Mouse (Mus musculus): ENCODE data around the gene Rab40b.

The Rab40b gene

GRCm38 (mm10) chr11:121387750-121388553, at the start of gene Rab40b:
Gene Rab40b (minus strand): TSS chr11:121388251.
- peak; percentile 96 for DNase-seq

GRCm38 (mm10) chr11:121437236-121437635, 49.2 kb upstream of the Rab40b start:
- DNase-seq, result no peak

- DNase-seq, result peak; percentile 93
Measured at GRCm38 (mm10) chr11:121434156-121435155, 46.4 kb upstream of the Rab40b start, which contains the start of gene Fn3k. Gene Fn3k (plus strand): TSS chr11:121434913.

- no peak for DNase-seq
Measured at GRCm38 (mm10) chr11:121433397-121433796, 45.3 kb upstream of the Rab40b start.

- DNase-seq, result no peak
Measured at GRCm38 (mm10) chr11:121421553-121422173, 33.6 kb upstream of the Rab40b start.

GRCm38 (mm10) chr11:121420830-121421552, 32.9 kb upstream of the Rab40b start, which contains the start of gene Fn3krp:
Gene Fn3krp (plus strand): TSS chr11:121421401.
- DNase-seq, result peak; percentile 100

GRCm38 (mm10) chr11:121420379-121420778, 32.3 kb upstream of the Rab40b start:
- no peak for DNase-seq

- DNase-seq, result no peak
Measured at GRCm38 (mm10) chr11:121418932-121419331, 30.9 kb upstream of the Rab40b start.

GRCm38 (mm10) chr11:121417971-121418370, 29.9 kb upstream of the Rab40b start:
- DNase-seq, result no peak

GRCm38 (mm10) chr11:121415351-121415750, 27.3 kb upstream of the Rab40b start:
- no peak for DNase-seq

GRCm38 (mm10) chr11:121414762-121415161, 26.7 kb upstream of the Rab40b start:
- DNase-seq, result no peak

- no peak for DNase-seq
Measured at GRCm38 (mm10) chr11:121407366-121408155, 19.5 kb upstream of the Rab40b start.

GRCm38 (mm10) chr11:121392405-121392804, 4.4 kb upstream of the Rab40b start:
- no peak for DNase-seq

GRCm38 (mm10) chr11:121390793-121391192, 2.7 kb upstream of the Rab40b start:
- DNase-seq, result no peak

- DNase-seq, result no peak
Measured at GRCm38 (mm10) chr11:121388554-121388945, 499 bp upstream of the Rab40b start.

- no peak for DNase-seq
Measured at GRCm38 (mm10) chr11:121380294-121380693, 7.8 kb downstream of the Rab40b start.

- DNase-seq, result no peak
Measured at GRCm38 (mm10) chr11:121378644-121379043, 9.4 kb downstream of the Rab40b start.

GRCm38 (mm10) chr11:121373305-121373704, 14.7 kb downstream of the Rab40b start:
- no peak for DNase-seq

GRCm38 (mm10) chr11:121370337-121370994, 17.6 kb downstream of the Rab40b start:
- no peak for DNase-seq

GRCm38 (mm10) chr11:121369622-121370021, 18.4 kb downstream of the Rab40b start:
- peak; percentile 47 for DNase-seq

GRCm38 (mm10) chr11:121368731-121369130, 19.3 kb downstream of the Rab40b start:
- DNase-seq, result no peak
